Mouse (Mus musculus) heart, postnatal 0 days (tissue): ENCODE results near the gene Cux2. TPM values are rescaled to one million over a fixed set of nuclear protein-coding genes. Genes with fewer than 3 reads are reported as not detected.

Experiments
- ATAC-seq: fragments of 200-750 bp; cut with Nextera tagmentation; 2 replicates; pipeline ENCODE4 v1.8.0; 2017; ENCODE audit warnings: low read depth, moderate number of reproducible peaks, moderate library complexity; ENCODE audit not compliant: insufficient read depth
- DNase-seq: peaks from one replicate; pipeline ENCODE4 v3.0.0-alpha.2; 2016; ENCODE audit warnings: low spot score
- H3K27ac ChIP-seq: fragments of 300-500 bp; sonication (generic); 2 replicates; pipeline ENCODE4 v1.5.1; 2014; ENCODE audit warnings: low read depth, mild to moderate bottlenecking
- H3K27me3 ChIP-seq: fragments of 300-500 bp; sonication (generic); 2 replicates; pipeline ENCODE4 v1.6.1; 2014; ENCODE audit warnings: low read length, mixed read lengths; ENCODE audit not compliant: control insufficient read depth, insufficient read depth
- H3K36me3 ChIP-seq: fragments of 300-500 bp; sonication (generic); replicated peaks from 2 replicates; pipeline ENCODE4 v1.6.1; 2014; ENCODE audit warnings: low read length, mixed read lengths; ENCODE audit not compliant: control insufficient read depth, insufficient read depth
- H3K4me1 ChIP-seq: fragments of 300-500 bp; sonication (generic); 2 replicates; pipeline ENCODE4 v1.6.1; 2014; ENCODE audit warnings: antibody characterized with exemption; ENCODE audit not compliant: control insufficient read depth, insufficient read depth
- H3K4me2 ChIP-seq: fragments of 300-500 bp; sonication (generic); 2 replicates; pipeline ENCODE4 v1.6.1; 2014; ENCODE audit warnings: low read depth, mild to moderate bottlenecking, low read length, moderate library complexity
- H3K4me3 ChIP-seq: fragments of 300-500 bp; sonication (generic); 2 replicates; pipeline ENCODE4 v1.5.1; 2014; ENCODE audit warnings: low read depth, low read length
- H3K9ac ChIP-seq: fragments of 300-500 bp; sonication (generic); replicated peaks from 2 replicates; pipeline ENCODE4 v1.6.1; 2014; ENCODE audit warnings: low read depth, low read length, mixed read lengths
- H3K9me3 ChIP-seq: fragments of 300-500 bp; sonication (generic); replicated peaks from 2 replicates; pipeline ENCODE4 v1.6.1; 2016; ENCODE audit warnings: low read length; ENCODE audit not compliant: control insufficient read depth
- CTCF ChIP-seq: IDR thresholded peaks from 2 replicates; pipeline ENCODE4 v1.5.1; 2016; ENCODE audit warnings: antibody characterized with exemption, control low read depth, low read depth
- EP300 ChIP-seq: IDR thresholded peaks from 2 replicates; pipeline ENCODE4 v1.6.1; 2016; ENCODE audit warnings: antibody characterized with exemption, low read depth
- WGBS: fragments of 180-500 bp; shearing (Covaris S2); extraction: QIAGEN DNeasy Blood & Tissue Kit; methylation state at CpG from one replicate; pipeline ENCODE4 v1.1.7; 2014; 5-methylcytosine and 5-hydroxymethylcytosine counted together
- polyA plus RNA-seq: library from polyadenylated mRNA; unstranded; fragments of >200 nt; fragmentation: Nextera tagmentation; extraction: Ambion mirVana; gene quantifications from 2 replicates; pipeline ENCODE4 v1.2.1, GENCODE M21; 2015
- total RNA-seq: library from RNA; depleted of rRNA; stranded (reverse); fragments of >200 nt; gene quantifications from 2 replicates; pipeline ENCODE4 v1.2.3, GENCODE M21; 2014; ENCODE audit warnings: low replicate concordance

Gene Cux2
- total and polyA plus RNA-seq, 2 experiments from 2014 or later = 1.3 to 9.5 TPM

GRCm38 (mm10) chr5:121839128-121839473, 210.8 kb downstream of the Cux2 start:
- TF ChIP-seq EP300 = no peak
- TF ChIP-seq CTCF = no peak
- H3K4me3 ChIP-seq = peak overlapping the region; percentile 85

GRCm38 (mm10) chr5:121838341-121839127, 211.4 kb downstream of the Cux2 start:
- ATAC-seq (no peak), DNase-seq (peak; percentile 50)
- peaks cover 24% of the 10 kb centered on the region for H3K4me1 ChIP-seq
- peak overlapping the region; percentile 83 for H3K4me2 ChIP-seq
- H3K27ac ChIP-seq = peak overlapping the region; percentile 85
- H3K9me3 ChIP-seq = no peaks in the 10 kb centered on the region
- no peak for TF ChIP-seq CTCF
- TF ChIP-seq EP300 = no peak
- H3K27me3 ChIP-seq = peaks cover 5% of the 10 kb centered on the region; the same call in 1 of the 2 replicates
- 3% methylated on average over 46 of the region's 46 CpGs for WGBS
- peak overlapping the region; percentile 85 for H3K4me3 ChIP-seq
- H3K36me3 ChIP-seq = no peaks in the 10 kb centered on the region
- H3K9ac ChIP-seq = peak overlapping the region; percentile 56

More at GRCm38 (mm10) chr5:121839128-121839473, 210.8 kb downstream of the Cux2 start:
- no peaks in the 10 kb centered on the region for H3K9me3 ChIP-seq
- peak overlapping the region; percentile 83 for H3K4me2 ChIP-seq
- H3K27me3 ChIP-seq = peaks cover 11% of the 10 kb centered on the region; the same call in 1 of the 2 replicates
- 43% methylated on average over 7 of the region's 7 CpGs for WGBS
- no peak for DNase-seq
- peaks cover 24% of the 10 kb centered on the region for H3K4me1 ChIP-seq
- H3K27ac ChIP-seq = peak overlapping the region; percentile 85
- ATAC-seq = no peak
- no peaks in the 10 kb centered on the region for H3K36me3 ChIP-seq
- H3K9ac ChIP-seq = peak overlapping the region; percentile 56

GRCm38 (mm10) chr5:121837441-121838340, 212.2 kb downstream of the Cux2 start, which contains the start of gene Sh2b3:
TSS of gene Sh2b3 (minus strand) at chr5:121837646.
- 2% methylated on average over 35 of the region's 35 CpGs for WGBS
- H3K4me3 ChIP-seq = peak within 1 kb of the TSS; percentile 85
- H3K27me3 ChIP-seq = no peaks in the 10 kb centered on the region
- peaks cover 30% of the 10 kb centered on the region for H3K4me1 ChIP-seq
- peak within 1 kb of the TSS; percentile 83 for H3K4me2 ChIP-seq
- no peaks in the 10 kb centered on the region for H3K9me3 ChIP-seq
- H3K27ac ChIP-seq = peak within 1 kb of the TSS; percentile 90
- H3K9ac ChIP-seq = peak within 1 kb of the TSS; percentile 84
- H3K36me3 ChIP-seq = no peaks in the 10 kb centered on the region
- no peak for DNase-seq
- TF ChIP-seq CTCF (no peak), EP300 (no peak; the same call in 1 of the 2 replicates)
- ATAC-seq = peak; percentile 1; the same call in 1 of the 2 replicates

GRCm38 (mm10) chr5:121836692-121837415, 213.0 kb downstream of the Cux2 start:
- H3K4me2 ChIP-seq = peak overlapping the region; percentile 83
- ATAC-seq (peak; percentile 78), DNase-seq (peak; percentile 95)
- H3K9ac ChIP-seq = peak overlapping the region; percentile 84
- no peaks in the 10 kb centered on the region for H3K36me3 ChIP-seq
- H3K4me1 ChIP-seq = peaks cover 28% of the 10 kb centered on the region; the same call in 1 of the 2 replicates
- no peaks in the 10 kb centered on the region for H3K27me3 ChIP-seq
- TF ChIP-seq EP300 (peak; percentile 41), CTCF (no peak)
- H3K27ac ChIP-seq = peak overlapping the region; percentile 90
- WGBS = under 1% methylated on average over 67 of the region's 77 CpGs
- H3K4me3 ChIP-seq = peak overlapping the region; percentile 85
- no peaks in the 10 kb centered on the region for H3K9me3 ChIP-seq
